ENCODE assay signal across 8 mouse cellular contexts in genomic region chr9:44398087-44398486, GRCm38 (mm10). TPM values are rescaled to one million over a fixed set of nuclear protein-coding genes. Genes with fewer than 3 reads are reported as not detected.
A peak's percentile ranks its signal among the peaks of the same experiment; 100 is the strongest.
DNase-seq lines count a peak whose midpoint lies in the region; ATAC-seq lines count a peak whose summit lies in the region.

No protein-coding gene starts in this region.

- H3K4me2 ChIP-seq in lung, embryonic 16.5 days (ENCODE audit: low read depth, low read length), result peak overlapping the region; percentile 93
- peak overlapping the region; percentile 85 for H3K4me2 ChIP-seq in forebrain, embryonic 16.5 days (ENCODE audit: low read length)
- peak overlapping the region; percentile 84 for H3K4me2 ChIP-seq in stomach, embryonic 14.5 days (replicated peaks; ENCODE audit: low read depth, low read length)

- peak overlapping the region; percentile 85 for H3K9ac ChIP-seq in lung, embryonic 16.5 days (ENCODE audit: low read length)
- H3K9ac ChIP-seq in forebrain, embryonic 16.5 days (replicated peaks; ENCODE audit: low read depth, low read length), result peak overlapping the region; percentile 40
- H3K9ac ChIP-seq in stomach, embryonic 14.5 days (replicated peaks; ENCODE audit: low read depth, low read length), result no peak overlapping the region

- no peaks in the 10 kb centered on the region for H3K9me3 ChIP-seq in lung, embryonic 16.5 days (ENCODE audit: control insufficient read depth, low read length)
- H3K9me3 ChIP-seq in forebrain, embryonic 16.5 days (ENCODE audit: control insufficient read depth, low read length), result no peaks in the 10 kb centered on the region
- H3K9me3 ChIP-seq in limb, embryonic 10.5 days (replicated peaks), result no peaks in the 10 kb centered on the region
- H3K9me3 ChIP-seq in stomach, embryonic 14.5 days (ENCODE audit: control insufficient read depth, low read depth, low read length), result no peaks in the 10 kb centered on the region

- H3K27me3 ChIP-seq in lung, embryonic 16.5 days (ENCODE audit: control insufficient read depth, insufficient read depth, low read depth, low read length), result no peaks in the 10 kb centered on the region
- no peaks in the 10 kb centered on the region for H3K27me3 ChIP-seq in forebrain, embryonic 16.5 days (replicated peaks; ENCODE audit: control insufficient read depth, insufficient read depth, low read length)
- H3K27me3 ChIP-seq in limb, embryonic 10.5 days (ENCODE audit: low read depth, poor library complexity, severe bottlenecking), result peaks cover 12% of the 10 kb centered on the region; the same call in 1 of the 2 replicates
- H3K27me3 ChIP-seq in stomach, embryonic 14.5 days (ENCODE audit: control insufficient read depth, insufficient read depth, low read length), result no peaks in the 10 kb centered on the region

- H3K4me1 ChIP-seq in lung, embryonic 16.5 days (replicated peaks; ENCODE audit: control insufficient read depth, insufficient read depth, low read length), result peaks cover 10% of the 10 kb centered on the region
- H3K4me1 ChIP-seq in forebrain, embryonic 16.5 days (replicated peaks; ENCODE audit: control insufficient read depth, insufficient read depth, low read length), result peaks cover 16% of the 10 kb centered on the region
- peaks cover 21% of the 10 kb centered on the region for H3K4me1 ChIP-seq in limb, embryonic 10.5 days
- 0 out of 2 replicates have a peak, but pooled peaks cover 8% of the 10 kb centered on the region for H3K4me1 ChIP-seq in stomach, embryonic 14.5 days (ENCODE audit: control insufficient read depth, insufficient read depth, low read length)

- 29% methylated on average over 4 of the region's 4 CpGs for WGBS in lung, embryonic 16.5 days
- 13% methylated on average over 4 of the region's 4 CpGs for WGBS in forebrain, embryonic 16.5 days
- WGBS in limb, embryonic 10.5 days, result 21% methylated on average over 4 of the region's 4 CpGs
- WGBS in stomach, embryonic 14.5 days, result 19% methylated on average over 4 of the region's 4 CpGs

- peaks cover 19% of the 10 kb centered on the region for H3K36me3 ChIP-seq in lung, embryonic 16.5 days (ENCODE audit: control insufficient read depth, insufficient read depth, low read length)
- H3K36me3 ChIP-seq in forebrain, embryonic 16.5 days (ENCODE audit: control insufficient read depth, insufficient read depth), result peaks cover 7% of the 10 kb centered on the region
- H3K36me3 ChIP-seq in limb, embryonic 10.5 days, result peaks cover 45% of the 10 kb centered on the region
- H3K36me3 ChIP-seq in stomach, embryonic 14.5 days (ENCODE audit: control insufficient read depth, insufficient read depth, low read length), result peaks cover 19% of the 10 kb centered on the region

- peak overlapping the region; percentile 68 for H3K4me3 ChIP-seq in lung, embryonic 16.5 days (ENCODE audit: low read length)
- peak overlapping the region; percentile 79; the same call in 1 of the 2 replicates for H3K4me3 ChIP-seq in forebrain, embryonic 16.5 days (replicated peaks; ENCODE audit: low read length)
- peak overlapping the region; percentile 84 for H3K4me3 ChIP-seq in limb, embryonic 10.5 days
- peak overlapping the region; percentile 77; the same call in 1 of the 2 replicates for H3K4me3 ChIP-seq in stomach, embryonic 14.5 days (ENCODE audit: low read depth, low read length)

- ATAC-seq in lung, embryonic 16.5 days (ENCODE audit: low read depth), result no peak
- no peak for ATAC-seq in forebrain, embryonic 16.5 days
- ATAC-seq in stomach, embryonic 14.5 days (ENCODE audit: insufficient number of reproducible peaks, insufficient read depth, low FRiP score, low read depth), result no peak

- no peak overlapping the region for H3K27ac ChIP-seq in lung, embryonic 16.5 days (ENCODE audit: low read length)
- H3K27ac ChIP-seq in forebrain, embryonic 16.5 days (ENCODE audit: low read length), result no peak overlapping the region
- H3K27ac ChIP-seq in limb, embryonic 10.5 days, result no peak overlapping the region
- H3K27ac ChIP-seq in stomach, embryonic 14.5 days (ENCODE audit: low read length), result no peak overlapping the region

- no peak for DNase-seq in lung, postnatal 10 days
- no peak for DNase-seq in limb, embryonic 10.5 days (ENCODE audit: low spot score)
- DNase-seq in left cerebral cortex, adult 9 months (ENCODE audit: low spot score in 2 of 2), result no peak
- no peak for DNase-seq in right cerebral cortex, postnatal 25 days
- DNase-seq in frontal cortex, postnatal 10 days (ENCODE audit: low spot score in 2 of 2), result no peak

RNA-seq across cellular contexts. Expression of gene Slc37a4, which starts 1.4 kb away (rescaled TPM):
- 19.9 and 21.9 TPM in 2 replicates for polyA plus RNA-seq in lung, embryonic 16.5 days (2015; fragmentation: Nextera tagmentation; extraction: Ambion mirVana)
- 38.4 and 41.6 TPM in 2 replicates for polyA plus RNA-seq in forebrain, embryonic 16.5 days (2015; fragmentation: Nextera tagmentation; extraction: Ambion mirVana)
- 8.4 and 9.7 TPM in 2 replicates for polyA plus RNA-seq in limb, embryonic 10.5 days (2016; fragmentation: Nextera tagmentation; extraction: Ambion mirVana)
- 22.3 and 23.7 TPM in 2 replicates for polyA plus RNA-seq in stomach, embryonic 14.5 days (2014; fragmentation: Nextera tagmentation; extraction: Ambion mirVana)

RNA-seq across cellular contexts. Expression of gene Rps25, which starts 8.9 kb away (rescaled TPM):
- polyA plus RNA-seq in lung, embryonic 16.5 days (2015; fragmentation: Nextera tagmentation; extraction: Ambion mirVana), result 1,846 and 1,855 TPM in 2 replicates
- polyA plus RNA-seq in forebrain, embryonic 16.5 days (2015; fragmentation: Nextera tagmentation; extraction: Ambion mirVana), result 901 and 949 TPM in 2 replicates
- 2,001 and 2,302 TPM in 2 replicates for polyA plus RNA-seq in limb, embryonic 10.5 days (2016; fragmentation: Nextera tagmentation; extraction: Ambion mirVana)
- 2,532 and 2,694 TPM in 2 replicates for polyA plus RNA-seq in stomach, embryonic 14.5 days (2014; fragmentation: Nextera tagmentation; extraction: Ambion mirVana)

RNA-seq across cellular contexts. Expression of gene Trappc4, which starts 9.3 kb away (rescaled TPM):
- polyA plus RNA-seq in lung, embryonic 16.5 days (2015; fragmentation: Nextera tagmentation; extraction: Ambion mirVana), result 131 and 135 TPM in 2 replicates
- polyA plus RNA-seq in forebrain, embryonic 16.5 days (2015; fragmentation: Nextera tagmentation; extraction: Ambion mirVana), result 322 and 334 TPM in 2 replicates
- polyA plus RNA-seq in limb, embryonic 10.5 days (2016; fragmentation: Nextera tagmentation; extraction: Ambion mirVana), result 158 and 166 TPM in 2 replicates
- 118 and 123 TPM in 2 replicates for polyA plus RNA-seq in stomach, embryonic 14.5 days (2014; fragmentation: Nextera tagmentation; extraction: Ambion mirVana)

RNA-seq across cellular contexts. Expression of gene Hyou1, which starts 18.8 kb away (rescaled TPM):
- 38.2 and 42.0 TPM in 2 replicates for polyA plus RNA-seq in lung, embryonic 16.5 days (2015; fragmentation: Nextera tagmentation; extraction: Ambion mirVana)
- polyA plus RNA-seq in forebrain, embryonic 16.5 days (2015; fragmentation: Nextera tagmentation; extraction: Ambion mirVana), result 26.3 and 27.2 TPM in 2 replicates
- 41.3 and 43.4 TPM in 2 replicates for polyA plus RNA-seq in limb, embryonic 10.5 days (2016; fragmentation: Nextera tagmentation; extraction: Ambion mirVana)
- polyA plus RNA-seq in stomach, embryonic 14.5 days (2014; fragmentation: Nextera tagmentation; extraction: Ambion mirVana), result 22.1 and 29.4 TPM in 2 replicates

RNA-seq across cellular contexts. Expression of gene Ccdc84, which starts 20.3 kb away (rescaled TPM):
- 32.5 TPM in 2 replicates for polyA plus RNA-seq in lung, embryonic 16.5 days (2015; fragmentation: Nextera tagmentation; extraction: Ambion mirVana)
- 36.8 and 41.1 TPM in 2 replicates for polyA plus RNA-seq in forebrain, embryonic 16.5 days (2015; fragmentation: Nextera tagmentation; extraction: Ambion mirVana)
- polyA plus RNA-seq in limb, embryonic 10.5 days (2016; fragmentation: Nextera tagmentation; extraction: Ambion mirVana), result 23.1 and 24.3 TPM in 2 replicates
- polyA plus RNA-seq in stomach, embryonic 14.5 days (2014; fragmentation: Nextera tagmentation; extraction: Ambion mirVana), result 27.0 and 30.7 TPM in 2 replicates
